Mouse (Mus musculus) layer of hippocampus, adult 18-20 months (tissue): ENCODE results near the gene Fgb. TPM values are rescaled to one million over a fixed set of nuclear protein-coding genes. Genes with fewer than 3 reads are reported as not detected.

Source experiments
- total RNA-seq, 2 experiments: library from RNA; stranded (reverse); gene quantifications; 2 replicates each; pipeline ENCODE4 v1.2.3; 2021

Fgb gene
- total RNA-seq, 2 experiments from 2014 or later, result not detected

Other genes starting within 250 kb of the Fgb start
- gene Rbm46, start 173.4 kb downstream of the Fgb start, total RNA-seq, result 1 to 10 TPM in 1 of 2 experiments, under 1 TPM in 1; 0.52 to 1.1 TPM
- gene Lrat, start 145.9 kb downstream of the Fgb start, total RNA-seq, result not detected
- gene Fgg, start 42.1 kb downstream of the Fgb start, total RNA-seq, result under 1 TPM in 1 of 2 experiments, not detected in 1; 0.17 TPM
- gene Fga, start 23.8 kb downstream of the Fgb start, total RNA-seq, result not detected
- 10 to 100 TPM; 51.3 to 56.5 TPM for gene Plrg1, start 5.7 kb upstream of the Fgb start, total RNA-seq
- 1 to 10 TPM; 3.9 to 4.5 TPM for gene Dchs2, start 78.1 kb upstream of the Fgb start, total RNA-seq